Mouse (Mus musculus) cerebellum, adult 11-12 months (tissue): Measurements from ENCODE around the gene Pop7.

Source experiments
- DNase-seq: peaks from one replicate; pipeline ENCODE4 v3.0.0; 2022

Pop7 gene

GRCm38 (mm10) chr5:137527413-137527812, 25.1 kb upstream of the Pop7 start:
- DNase-seq = peak; percentile 45

GRCm38 (mm10) chr5:137526192-137526936, 24.0 kb upstream of the Pop7 start:
- DNase-seq = peak; percentile 76

GRCm38 (mm10) chr5:137525511-137525910, 23.2 kb upstream of the Pop7 start:
- peak; percentile 28 for DNase-seq

- no peak for DNase-seq
Observed at GRCm38 (mm10) chr5:137524671-137525070, 22.4 kb upstream of the Pop7 start.

- DNase-seq = peak; percentile 58
Observed at GRCm38 (mm10) chr5:137524251-137524515, 21.9 kb upstream of the Pop7 start.

- DNase-seq = peak; percentile 22
Observed at GRCm38 (mm10) chr5:137523396-137524250, 21.3 kb upstream of the Pop7 start.

GRCm38 (mm10) chr5:137522711-137523110, 20.4 kb upstream of the Pop7 start:
- no peak for DNase-seq

GRCm38 (mm10) chr5:137521861-137522260, 19.5 kb upstream of the Pop7 start:
- DNase-seq = no peak

GRCm38 (mm10) chr5:137519691-137520550, 17.6 kb upstream of the Pop7 start:
- DNase-seq = no peak

GRCm38 (mm10) chr5:137518436-137518835, 16.1 kb upstream of the Pop7 start, which contains the start of gene Gigyf1:
Gigyf1 (plus strand) TSS chr5:137518548.
- no peak for DNase-seq

GRCm38 (mm10) chr5:137514811-137515210, 12.5 kb upstream of the Pop7 start:
- peak; percentile 42 for DNase-seq

- peak; percentile 64 for DNase-seq
Observed at GRCm38 (mm10) chr5:137513951-137514721, 11.8 kb upstream of the Pop7 start.

GRCm38 (mm10) chr5:137512847-137513794, 10.8 kb upstream of the Pop7 start:
- peak; percentile 37 for DNase-seq

- peak; percentile 31 for DNase-seq
Observed at GRCm38 (mm10) chr5:137511706-137512105, 9.4 kb upstream of the Pop7 start.

- peak; percentile 65 for DNase-seq
Observed at GRCm38 (mm10) chr5:137510573-137511390, 8.5 kb upstream of the Pop7 start.

GRCm38 (mm10) chr5:137510014-137510501, 7.7 kb upstream of the Pop7 start:
- DNase-seq = peak; percentile 83

- DNase-seq = peak; percentile 56
Observed at GRCm38 (mm10) chr5:137504041-137504440, 1.7 kb upstream of the Pop7 start.

- no peak for DNase-seq
Observed at GRCm38 (mm10) chr5:137502667-137503110, 371 bp upstream of the Pop7 start.

- peak; percentile 51 for DNase-seq
Observed at GRCm38 (mm10) chr5:137500186-137500585, 2.1 kb downstream of the Pop7 start.

- DNase-seq = no peak
Observed at GRCm38 (mm10) chr5:137493831-137494230, 8.5 kb downstream of the Pop7 start.
